9 mouse cellular contexts compared by ENCODE assay signal in genomic region chr6:119792562-119792961, GRCm38 (mm10). TPM values are rescaled to one million over a fixed set of nuclear protein-coding genes. Genes with fewer than 3 reads are reported as not detected.
DNase-seq lines count a peak whose midpoint lies in the region; ATAC-seq and TF ChIP-seq lines count a peak whose summit lies in the region.
"Had no signal": no experiment of that assay in that cellular context is flagged by ENCODE, and none has a peak within 500 bp of the region (broad histone marks: within the 10 kb centered on the region; RNA-seq: fewer than 3 reads in every experiment).

No protein-coding gene starts in this region.

- no peak overlapping the region for H3K4me2 ChIP-seq in limb, embryonic 11.5 days (ENCODE audit: low read depth, severe bottlenecking)
- H3K4me2 ChIP-seq: heart, embryonic 15.5 days had no signal

- TF ChIP-seq CTCF in testis, adult 2 months (IDR thresholded peaks at IDR 0.05; ENCODE audit: control insufficient read depth, insufficient read depth, insufficient replicate concordance, low read depth, low read length): peak; percentile 29; the same call in 1 of the 2 replicates

- peak; percentile 86 for ATAC-seq in common myeloid progenitor, adult 5-6 weeks (replicated peaks; ENCODE audit: low read depth, poor library complexity, severe bottlenecking)
- no peak for ATAC-seq in limb, embryonic 11.5 days (ENCODE audit: insufficient number of reproducible peaks, low FRiP score, low TSS enrichment, low read depth)
- ATAC-seq in erythroblast, adult 5-6 weeks (replicated peaks; ENCODE audit: low FRiP score, poor library complexity, severe bottlenecking): no peak; the same call in 1 of the 2 replicates

- no peaks in the 10 kb centered on the region for H3K9me3 ChIP-seq in limb, embryonic 11.5 days (ENCODE audit: control insufficient read depth, low read length)
- H3K9me3 ChIP-seq: heart, embryonic 15.5 days had no signal

- WGBS in limb, embryonic 11.5 days: 54% methylated on average over 2 of the region's 2 CpGs

- DNase-seq in testis, postnatal 14 days (ENCODE audit: low spot score): no peak
- DNase-seq in adipocyte (ENCODE audit: low spot score): peak; percentile 90
- DNase-seq in hindlimb bud, embryonic 11.5 days (ENCODE audit: extremely low spot score, low read depth, low spot score): peak; percentile 35
- peak; percentile 70 for DNase-seq in limb, embryonic 11.5 days (ENCODE audit: low spot score)
- peak; percentile 51 for DNase-seq in retina, postnatal 7 days (ENCODE audit: low read depth, low spot score)

- H3K27me3 ChIP-seq in testis, adult 2 months (ENCODE audit: control insufficient read depth, insufficient read depth, low read length): no peaks in the 10 kb centered on the region
- H3K27me3 ChIP-seq in limb, embryonic 11.5 days (ENCODE audit: control insufficient read depth, insufficient read depth, low read length): no peaks in the 10 kb centered on the region
- H3K27me3 ChIP-seq: heart, embryonic 15.5 days had no signal

- no peak for TF ChIP-seq POLR2A in testis, adult 2 months (IDR thresholded peaks at IDR 0.05; ENCODE audit: control insufficient read depth, low read depth, low read length)

- no peaks in the 10 kb centered on the region; the same call in 1 of the 2 replicates for H3K36me3 ChIP-seq in testis, adult 2 months (ENCODE audit: control insufficient read depth, insufficient read depth, low read length)
- peaks cover 2% of the 10 kb centered on the region; the same call in 1 of the 2 replicates for H3K36me3 ChIP-seq in limb, embryonic 11.5 days (ENCODE audit: control insufficient read depth, insufficient read depth, low read length)

- no peaks in the 10 kb centered on the region for H3K4me1 ChIP-seq in testis, adult 2 months (ENCODE audit: control insufficient read depth, insufficient read depth, low read length)
- no peaks in the 10 kb centered on the region for H3K4me1 ChIP-seq in limb, embryonic 11.5 days (ENCODE audit: control insufficient read depth, insufficient read depth, low read length)
- H3K4me1 ChIP-seq: heart, embryonic 15.5 days had no signal

- H3K27ac ChIP-seq in testis, adult 2 months (ENCODE audit: control insufficient read depth, insufficient read depth, low read depth, low read length): no peak overlapping the region
- H3K27ac ChIP-seq in limb, embryonic 11.5 days (replicated peaks; ENCODE audit: low read depth, low read length): no peak overlapping the region
- H3K27ac ChIP-seq: heart, embryonic 15.5 days had no signal

- no peak overlapping the region for H3K9ac ChIP-seq in limb, embryonic 11.5 days (ENCODE audit: low read length)
- H3K9ac ChIP-seq: heart, embryonic 15.5 days had no signal

- no peak overlapping the region for H3K4me3 ChIP-seq in testis, adult 2 months (ENCODE audit: control insufficient read depth, low read depth, low read length)
- no peak overlapping the region for H3K4me3 ChIP-seq in limb, embryonic 11.5 days (ENCODE audit: low read depth, low read length)
- H3K4me3 ChIP-seq: heart, embryonic 15.5 days had no signal

RNA-seq across cellular contexts. Expression of gene Erc1, which starts 55.4 kb away (rescaled TPM):
- 9.2 and 9.9 TPM in 2 replicates for polyA plus RNA-seq in testis, adult 2 months (2012; rRNA removed)
- 11.5 and 13.9 TPM in 2 replicates for total RNA-seq in common myeloid progenitor, adult 5-6 weeks (2017)
- polyA plus RNA-seq in limb, embryonic 11.5 days (2014; fragmentation: Nextera tagmentation; extraction: Ambion mirVana): 32.5 and 35.4 TPM in 2 replicates
- 2.5 and 3.3 TPM in 2 replicates for total RNA-seq in erythroblast, adult 5-6 weeks (2015; ENCODE audit: low replicate concordance)
- 10.0 and 17.1 TPM in 2 replicates for total RNA-seq in erythroblast, adult 5-6 weeks (2017; ENCODE audit: low replicate concordance)
